Mouse (Mus musculus) embryo, embryonic 10.5 days (tissue): ENCODE measurements around the gene Aldh3a1.
A peak's percentile ranks its signal among the peaks of the same experiment; 100 is the strongest.

Experiments used
- DNase-seq: peaks from one replicate; pipeline ENCODE4 v3.0.0-alpha.2; 2015; ENCODE audit warnings: low spot score

Aldh3a1 gene

GRCm38 (mm10) chr11:61196616-61197353, 10.6 kb upstream of the Aldh3a1 start:
- DNase-seq: no peak

- no peak for DNase-seq
These were observed 9.4 kb upstream of the Aldh3a1 start for GRCm38 (mm10) chr11:61197935-61198334.

GRCm38 (mm10) chr11:61199620-61200362, 7.5 kb upstream of the Aldh3a1 start:
- no peak for DNase-seq

- DNase-seq: no peak
These were observed 5.2 kb upstream of the Aldh3a1 start for GRCm38 (mm10) chr11:61202186-61202585.

GRCm38 (mm10) chr11:61202810-61203209, 4.5 kb upstream of the Aldh3a1 start:
- DNase-seq: no peak

GRCm38 (mm10) chr11:61205167-61205950, 2.0 kb upstream of the Aldh3a1 start:
- DNase-seq: no peak

- DNase-seq: no peak
These were observed 1.2 kb upstream of the Aldh3a1 start for GRCm38 (mm10) chr11:61206136-61206535.

- DNase-seq: no peak
These were observed 979 bp downstream of the Aldh3a1 start for GRCm38 (mm10) chr11:61208316-61208715.

GRCm38 (mm10) chr11:61212102-61212501, 4.8 kb downstream of the Aldh3a1 start:
- DNase-seq: peak; percentile 5

- no peak for DNase-seq
These were observed 8.6 kb downstream of the Aldh3a1 start for GRCm38 (mm10) chr11:61215936-61216335.

GRCm38 (mm10) chr11:61220156-61220881, 13.0 kb downstream of the Aldh3a1 start:
- peak; percentile 21 for DNase-seq

- no peak for DNase-seq
These were observed 14.7 kb downstream of the Aldh3a1 start for GRCm38 (mm10) chr11:61222007-61222406.

GRCm38 (mm10) chr11:61222971-61223745, 15.8 kb downstream of the Aldh3a1 start:
- no peak for DNase-seq

GRCm38 (mm10) chr11:61224234-61224744, 17.0 kb downstream of the Aldh3a1 start:
- no peak for DNase-seq

- DNase-seq: no peak
These were observed 17.6 kb downstream of the Aldh3a1 start for GRCm38 (mm10) chr11:61224907-61225306.

- DNase-seq: no peak
These were observed 18.2 kb downstream of the Aldh3a1 start for GRCm38 (mm10) chr11:61225511-61225910.

GRCm38 (mm10) chr11:61225941-61226412, 18.6 kb downstream of the Aldh3a1 start:
- DNase-seq: no peak

- no peak for DNase-seq
These were observed 20.5 kb downstream of the Aldh3a1 start for GRCm38 (mm10) chr11:61227816-61228215.

GRCm38 (mm10) chr11:61228406-61228805, 21.1 kb downstream of the Aldh3a1 start:
- no peak for DNase-seq

GRCm38 (mm10) chr11:61231329-61231728, 24.0 kb downstream of the Aldh3a1 start:
- DNase-seq: peak; percentile 81

- no peak for DNase-seq
These were observed 26.8 kb downstream of the Aldh3a1 start for GRCm38 (mm10) chr11:61234174-61234573.
